Mouse (Mus musculus): ENCODE measurements at regions not wholly inside any gene's neighbourhood (a gene's known extent, or its start where the extent isn't known, plus 50 kb on each side); places are given as distances from the start of the nearest gene placed in this dataset.

- no peak for DNase-seq
Observed at GRCm38 (mm10) chr13:44513378-44514285, 215.6 kb upstream of the Jarid2 start.

- no peak for DNase-seq
Observed at GRCm38 (mm10) chr13:44514636-44515158, 214.6 kb upstream of the Jarid2 start.

GRCm38 (mm10) chr13:44516863-44517262 lies 212.4 kb upstream of the Jarid2 start:
- no peak for DNase-seq

- DNase-seq = no peak
Observed at GRCm38 (mm10) chr13:44517312-44517711, 212.0 kb upstream of the Jarid2 start.

GRCm38 (mm10) chr13:44518215-44518614 lies 211.1 kb upstream of the Jarid2 start:
- DNase-seq = no peak

GRCm38 (mm10) chr13:44523516-44523915 lies 205.8 kb upstream of the Jarid2 start:
- no peak for DNase-seq

GRCm38 (mm10) chr13:44530867-44531564 lies 198.3 kb upstream of the Jarid2 start:
- no peak for DNase-seq

GRCm38 (mm10) chr13:44532631-44533180 lies 196.6 kb upstream of the Jarid2 start:
- DNase-seq = no peak

- DNase-seq = no peak
Observed at GRCm38 (mm10) chr13:44534575-44535080, 194.6 kb upstream of the Jarid2 start.

GRCm38 (mm10) chr13:44535441-44535840 lies 193.8 kb upstream of the Jarid2 start:
- peak; percentile 11 for DNase-seq

- DNase-seq = no peak
Observed at GRCm38 (mm10) chr13:44538238-44538637, 191.0 kb upstream of the Jarid2 start.

- no peak for DNase-seq
Observed at GRCm38 (mm10) chr13:44540401-44540800, 188.9 kb upstream of the Jarid2 start.

- DNase-seq = peak; percentile 92
Observed at GRCm38 (mm10) chr13:44541243-44541653, 188.0 kb upstream of the Jarid2 start.

GRCm38 (mm10) chr13:44544786-44545185 lies 184.5 kb upstream of the Jarid2 start:
- DNase-seq = no peak

GRCm38 (mm10) chr13:44546289-44546688 lies 183.0 kb upstream of the Jarid2 start:
- DNase-seq = no peak

- DNase-seq = no peak
Observed at GRCm38 (mm10) chr13:44548880-44549279, 180.4 kb upstream of the Jarid2 start.

- no peak for DNase-seq
Observed at GRCm38 (mm10) chr13:44553363-44553762, 175.9 kb upstream of the Jarid2 start.

- no peak for DNase-seq
Observed at GRCm38 (mm10) chr13:44554686-44555463, 174.4 kb upstream of the Jarid2 start.

GRCm38 (mm10) chr13:44555979-44556378 lies 173.3 kb upstream of the Jarid2 start:
- DNase-seq = no peak

- DNase-seq = no peak
Observed at GRCm38 (mm10) chr13:44558051-44558450, 171.2 kb upstream of the Jarid2 start.

GRCm38 (mm10) chr13:44558491-44559177 lies 170.6 kb upstream of the Jarid2 start:
- no peak for DNase-seq

Data from gastrocnemius, postnatal 10 days (tissue).